Mouse (Mus musculus): ENCODE results near the gene Polr1b. TPM values are rescaled to one million over a fixed set of nuclear protein-coding genes. Genes with fewer than 3 reads are reported as not detected.

Polr1b gene
- polyA plus RNA-seq, 1 experiment = 14.9 TPM

GRCm38 (mm10) chr2:129070296-129070695, 30.5 kb upstream of the Polr1b start:
- no peak for DNase-seq
- Histone ChIP-seq H3K4me3 (replicated peaks; ENCODE audit: extremely low read depth, low read depth, low read length) (no peak overlapping the region), H3K4me1 (ENCODE audit: control insufficient read depth, insufficient read depth, low read length) (peaks cover 8% of the 10 kb centered on the region)
- 85% methylated on average over 3 of the region's 3 CpGs for WGBS
- TF ChIP-seq POLR2A (IDR thresholded peaks at IDR 0.05; ENCODE audit: borderline replicate concordance, extremely low read depth, low read depth, low read length) (no peak), CTCF (IDR thresholded peaks at IDR 0.05; ENCODE audit: insufficient read depth, low read length) (no peak)

DNA sequence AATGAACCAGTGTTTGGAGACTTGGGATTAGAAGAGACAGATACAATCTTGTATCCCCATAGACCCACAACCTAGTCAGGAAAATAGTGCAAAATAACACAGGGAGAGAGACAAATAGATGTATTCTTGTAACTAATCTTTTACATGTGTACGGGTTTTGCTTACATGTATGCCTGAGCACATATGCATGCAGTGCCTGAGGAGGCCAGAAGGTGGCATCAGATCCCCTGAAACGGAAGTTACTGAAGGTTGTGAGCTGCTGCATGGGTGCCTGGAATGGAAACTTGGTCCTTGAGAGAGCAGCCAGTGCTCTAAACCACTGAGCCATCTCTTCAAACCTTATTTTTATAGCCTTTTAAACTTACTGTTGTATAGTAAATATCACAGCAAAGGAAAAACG, 22.5 kb upstream of the Polr1b start:
- 84% methylated on average over 3 of the region's 3 CpGs for WGBS
- DNase-seq = no peak
- Histone ChIP-seq H3K4me3 (replicated peaks; ENCODE audit: extremely low read depth, low read depth, low read length) (no peak overlapping the region), H3K4me1 (ENCODE audit: control insufficient read depth, insufficient read depth, low read length) (peaks cover 3% of the 10 kb centered on the region; the same call in 1 of the 2 replicates)
- peak; percentile 48 for TF ChIP-seq CTCF (IDR thresholded peaks at IDR 0.05; ENCODE audit: insufficient read depth, low read length)
- no peak for TF ChIP-seq POLR2A (IDR thresholded peaks at IDR 0.05; ENCODE audit: borderline replicate concordance, extremely low read depth, low read depth, low read length)

DNA sequence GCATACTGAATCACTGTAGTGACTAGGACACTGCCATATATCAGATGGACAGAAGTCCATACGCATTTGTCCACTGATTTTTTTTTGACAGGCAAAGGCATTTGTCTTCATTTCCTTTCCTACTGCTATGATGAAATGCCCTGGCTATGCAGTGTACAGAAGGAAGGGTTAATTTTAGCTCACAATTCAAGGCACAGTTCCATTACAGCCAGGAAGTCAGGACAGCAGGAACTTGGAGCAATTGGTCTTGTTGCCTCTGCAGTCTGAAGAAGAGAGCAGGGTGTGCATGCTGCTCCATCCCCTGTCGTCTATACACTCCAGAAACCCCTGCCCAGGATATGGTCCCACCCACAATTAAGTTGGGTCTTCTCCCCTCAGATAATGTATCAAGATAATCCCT, 21.6 kb upstream of the Polr1b start:
- H3K4me1 ChIP-seq (ENCODE audit: control insufficient read depth, insufficient read depth, low read length) = peaks cover 3% of the 10 kb centered on the region; the same call in 1 of the 2 replicates
- TF ChIP-seq CTCF (IDR thresholded peaks at IDR 0.05; ENCODE audit: insufficient read depth, low read length) (no peak), POLR2A (IDR thresholded peaks at IDR 0.05; ENCODE audit: borderline replicate concordance, extremely low read depth, low read depth, low read length) (no peak)
- no peak for DNase-seq
- 53% methylated on average over 2 of the region's 2 CpGs for WGBS
- no peak overlapping the region for H3K4me3 ChIP-seq (replicated peaks; ENCODE audit: extremely low read depth, low read depth, low read length)

- H3K4me3 ChIP-seq (replicated peaks; ENCODE audit: extremely low read depth, low read depth, low read length) = no peak overlapping the region
- TF ChIP-seq POLR2A (IDR thresholded peaks at IDR 0.05; ENCODE audit: borderline replicate concordance, extremely low read depth, low read depth, low read length) (no peak), CTCF (IDR thresholded peaks at IDR 0.05; ENCODE audit: insufficient read depth, low read length) (0 out of 2 replicates have a peak, but pooled peaks have one; percentile 1)
- DNase-seq = no peak
- 61% methylated on average over 13 of the region's 13 CpGs for WGBS
- peaks cover 3% of the 10 kb centered on the region; the same call in 1 of the 2 replicates for H3K4me1 ChIP-seq (ENCODE audit: control insufficient read depth, insufficient read depth, low read length)
Measured at GRCm38 (mm10) chr2:129081097-129081496, 19.7 kb upstream of the Polr1b start.

DNA sequence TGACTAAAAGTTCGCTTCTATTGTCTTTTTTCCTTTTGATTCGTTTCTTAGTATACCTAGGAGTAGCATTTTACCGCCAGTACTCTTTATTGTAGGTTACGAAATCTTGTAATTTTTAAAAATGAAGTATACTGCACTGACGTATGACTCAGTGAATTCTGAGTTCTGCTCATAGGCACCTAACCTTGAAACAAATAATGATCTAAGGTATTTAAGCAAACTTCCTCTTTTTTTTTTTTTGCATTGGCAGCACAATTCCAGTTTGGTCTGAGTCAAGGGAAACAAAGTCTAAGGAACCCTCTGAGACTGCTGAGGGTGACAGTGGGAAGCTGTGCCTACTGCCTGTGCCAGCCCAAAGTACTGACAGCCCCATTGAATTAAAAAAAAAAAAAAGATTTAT, 17.3 kb upstream of the Polr1b start:
- no peak overlapping the region for H3K4me3 ChIP-seq (replicated peaks; ENCODE audit: extremely low read depth, low read depth, low read length)
- peaks cover 3% of the 10 kb centered on the region; the same call in 1 of the 2 replicates for H3K4me1 ChIP-seq (ENCODE audit: control insufficient read depth, insufficient read depth, low read length)
- DNase-seq = no peak
- TF ChIP-seq POLR2A (IDR thresholded peaks at IDR 0.05; ENCODE audit: borderline replicate concordance, extremely low read depth, low read depth, low read length) (no peak), CTCF (IDR thresholded peaks at IDR 0.05; ENCODE audit: insufficient read depth, low read length) (no peak)
- 83% methylated on average over 5 of the region's 5 CpGs for WGBS

DNA sequence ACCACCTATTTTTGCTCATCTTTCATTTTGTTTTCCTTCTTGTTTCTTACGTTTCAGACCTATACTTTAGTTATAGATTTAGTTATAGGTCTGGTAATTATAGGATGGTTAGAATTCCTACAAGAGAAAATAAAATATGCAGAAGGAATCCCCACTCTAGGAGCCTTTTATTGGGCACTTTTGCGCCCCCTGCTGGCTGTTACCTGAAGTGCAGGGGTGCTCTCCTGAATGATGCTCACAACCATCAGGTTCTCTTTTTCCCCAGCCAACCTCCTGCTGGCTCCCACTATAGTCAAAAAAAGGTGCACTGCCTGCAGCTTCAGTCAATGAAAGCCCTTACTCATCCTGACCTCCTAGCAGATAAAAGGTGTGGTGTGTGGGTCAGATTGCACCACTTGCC, 15.8 kb upstream of the Polr1b start:
- WGBS = 58% methylated on average over 2 of the region's 2 CpGs
- no peak for DNase-seq
- H3K4me3 ChIP-seq (replicated peaks; ENCODE audit: extremely low read depth, low read depth, low read length) = no peak overlapping the region
- H3K4me1 ChIP-seq (ENCODE audit: control insufficient read depth, insufficient read depth, low read length) = no peaks in the 10 kb centered on the region
- TF ChIP-seq CTCF (IDR thresholded peaks at IDR 0.05; ENCODE audit: insufficient read depth, low read length) (peak; percentile 71), POLR2A (IDR thresholded peaks at IDR 0.05; ENCODE audit: borderline replicate concordance, extremely low read depth, low read depth, low read length) (no peak)

DNA sequence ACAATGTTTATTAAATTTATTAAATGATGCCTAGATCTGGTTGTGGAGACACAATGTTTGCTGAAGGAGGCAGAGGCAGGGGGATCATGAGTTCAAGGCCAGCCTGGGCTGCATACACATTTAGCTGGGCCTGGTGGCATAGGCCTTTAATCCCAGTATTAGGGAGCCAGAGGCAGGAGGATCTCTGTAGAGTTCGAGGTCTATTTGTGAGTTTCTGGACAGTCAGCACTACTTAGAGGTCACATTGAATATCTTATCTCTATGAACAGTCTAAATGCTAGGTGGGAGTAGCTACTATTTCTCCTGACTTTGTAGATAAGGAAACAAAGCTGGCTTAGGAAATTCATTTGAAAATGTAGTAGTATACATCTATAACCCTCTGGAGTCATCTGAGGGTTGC, 13.3 kb upstream of the Polr1b start:
- Histone ChIP-seq H3K4me1 (ENCODE audit: control insufficient read depth, insufficient read depth, low read length) (no peaks in the 10 kb centered on the region), H3K4me3 (replicated peaks; ENCODE audit: extremely low read depth, low read depth, low read length) (no peak overlapping the region)
- DNase-seq = no peak
- 82% methylated on average over 1 of the region's 1 CpGs for WGBS
- TF ChIP-seq CTCF (IDR thresholded peaks at IDR 0.05; ENCODE audit: insufficient read depth, low read length) = no peak
- no peak for TF ChIP-seq POLR2A (IDR thresholded peaks at IDR 0.05; ENCODE audit: borderline replicate concordance, extremely low read depth, low read depth, low read length)

DNA sequence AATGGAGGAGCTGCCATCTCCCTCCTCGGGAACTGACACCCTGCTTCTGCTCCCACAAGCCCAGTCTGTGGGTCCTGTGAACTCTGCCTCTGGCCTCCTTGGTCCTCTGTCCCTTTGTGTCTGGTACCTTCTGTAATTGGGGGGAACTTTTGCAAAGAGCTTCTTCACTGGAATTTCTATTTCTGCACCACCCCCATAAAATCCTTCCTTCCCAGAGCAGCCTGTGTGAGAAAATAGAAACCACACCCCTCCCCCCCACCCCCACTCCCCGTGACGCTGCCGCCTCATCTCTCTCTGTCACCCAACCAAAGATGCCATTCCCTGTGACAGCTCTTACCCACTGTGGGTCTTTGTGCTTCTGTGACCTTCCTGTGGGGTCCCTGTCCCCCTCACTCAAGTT, 10.4 kb upstream of the Polr1b start:
- H3K4me3 ChIP-seq (replicated peaks; ENCODE audit: extremely low read depth, low read depth, low read length) = no peak overlapping the region
- no peak for TF ChIP-seq CTCF (IDR thresholded peaks at IDR 0.05; ENCODE audit: insufficient read depth, low read length)
- TF ChIP-seq POLR2A (IDR thresholded peaks at IDR 0.05; ENCODE audit: borderline replicate concordance, extremely low read depth, low read depth, low read length) = no peak
- H3K4me1 ChIP-seq (ENCODE audit: control insufficient read depth, insufficient read depth, low read length) = no peaks in the 10 kb centered on the region
- DNase-seq = no peak
- WGBS = 68% methylated on average over 4 of the region's 4 CpGs

- 90% methylated on average over 12 of the region's 12 CpGs for WGBS
- H3K4me3 ChIP-seq (replicated peaks; ENCODE audit: extremely low read depth, low read depth, low read length) = no peak overlapping the region
- no peak for DNase-seq
- no peaks in the 10 kb centered on the region for H3K4me1 ChIP-seq (ENCODE audit: control insufficient read depth, insufficient read depth, low read length)
- TF ChIP-seq POLR2A (IDR thresholded peaks at IDR 0.05; ENCODE audit: borderline replicate concordance, extremely low read depth, low read depth, low read length) = no peak
- TF ChIP-seq CTCF (IDR thresholded peaks at IDR 0.05; ENCODE audit: insufficient read depth, low read length) = no peak
Measured at GRCm38 (mm10) chr2:129092810-129093209, 8.0 kb upstream of the Polr1b start.

DNA sequence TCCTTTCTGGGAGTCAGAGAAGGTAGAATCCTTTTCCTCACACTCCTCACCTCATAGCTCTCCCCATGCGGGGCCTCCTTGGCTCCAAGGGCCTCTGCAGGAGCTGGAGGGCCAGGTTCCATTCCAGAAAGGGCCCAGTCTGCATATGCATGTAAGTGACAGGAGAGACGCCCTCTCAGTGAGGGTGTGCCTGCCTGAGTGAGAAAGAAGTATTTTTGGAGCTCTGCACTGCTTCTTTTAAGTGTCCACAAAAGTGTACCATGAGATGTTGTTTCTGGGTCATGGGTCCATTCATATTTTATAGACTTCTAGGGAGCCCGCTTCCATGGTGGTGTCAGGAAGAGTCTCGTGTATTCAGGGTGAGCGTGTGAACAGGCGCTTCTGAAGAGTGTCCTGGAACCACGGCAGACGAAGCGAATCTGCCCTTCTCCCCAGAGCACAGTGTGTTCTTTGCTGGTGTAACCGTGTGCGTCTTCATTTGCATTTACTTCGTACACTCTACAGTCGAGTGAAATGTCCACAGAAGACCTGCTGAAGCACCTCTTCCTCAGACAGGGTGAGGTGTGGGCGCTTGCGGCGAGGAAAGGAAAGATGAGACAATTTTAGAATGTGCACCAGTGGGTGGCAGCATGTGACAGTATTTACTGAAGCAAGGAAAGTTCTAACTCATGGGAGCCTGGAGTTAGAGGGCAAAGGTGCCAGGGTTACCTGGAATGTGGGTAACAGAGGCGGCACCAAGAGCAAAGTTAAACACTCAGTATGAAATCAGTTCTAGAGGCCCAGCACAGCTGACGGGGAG, 6.7 kb upstream of the Polr1b start:
- Histone ChIP-seq H3K4me3 (replicated peaks; ENCODE audit: extremely low read depth, low read depth, low read length) (no peak overlapping the region), H3K4me1 (ENCODE audit: control insufficient read depth, insufficient read depth, low read length) (no peaks in the 10 kb centered on the region)
- 75% methylated on average over 18 of the region's 18 CpGs for WGBS
- DNase-seq = no peak
- TF ChIP-seq CTCF (IDR thresholded peaks at IDR 0.05; ENCODE audit: insufficient read depth, low read length) (no peak), POLR2A (IDR thresholded peaks at IDR 0.05; ENCODE audit: borderline replicate concordance, extremely low read depth, low read depth, low read length) (no peak)

Data from lung, adult 2 months (tissue).